Mouse (Mus musculus) E14TG2a.4 (cell line): ENCODE data around the gene Tsnax.

Experiments used
- CTCF ChIP-seq: conservative IDR thresholded peaks from 2 replicates; pipeline ENCODE4 v1.5.1; 2014; ENCODE audit warnings: low read length
- NANOG ChIP-seq: IDR thresholded peaks from 2 replicates; pipeline ENCODE4 v1.6.1; 2014; ENCODE audit warnings: borderline replicate concordance, low read length, mixed read lengths
- POU5F1 ChIP-seq: IDR thresholded peaks from 2 replicates; pipeline ENCODE4 v1.6.1; 2014; ENCODE audit warnings: low read length, borderline replicate concordance

DNA sequence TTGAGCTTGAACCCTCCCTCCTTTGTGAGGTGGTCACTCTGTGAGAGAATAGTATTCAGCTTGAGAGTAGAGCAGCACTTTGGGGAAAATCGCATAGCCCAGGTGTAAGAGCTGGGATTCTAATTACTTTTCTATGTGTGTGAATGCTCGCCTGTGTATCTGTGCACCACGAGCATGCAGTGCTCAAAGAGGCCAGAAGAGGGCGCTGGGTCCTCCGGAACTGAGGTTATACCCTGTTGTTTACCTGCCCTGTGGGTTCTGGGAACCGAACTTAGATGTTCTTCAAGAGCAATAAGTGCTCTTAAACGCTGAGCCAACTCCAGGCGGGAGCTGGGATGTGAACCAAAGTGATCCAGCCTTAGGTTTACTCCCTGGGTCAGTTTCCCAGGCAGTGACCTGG, 32.0 kb upstream of the Tsnax start:
- TF ChIP-seq CTCF, result peak; percentile 92
- no peak for TF ChIP-seq NANOG
- no peak for TF ChIP-seq POU5F1
